Mouse (Mus musculus) cerebellum, adult 11 months (tissue): ENCODE data around the gene Pklr.
"Not testable (repeated sequence)": the region's sequence is repeated elsewhere in the genome, so short reads cannot be mapped to it uniquely, and the experiment has no call there.

Experiments used
- DNase-seq: peaks from one replicate; pipeline ENCODE4 v3.0.0; 2022

The Pklr gene

GRCm38 (mm10) chr3:89125981-89126380 is 10.0 kb upstream of the Pklr start:
- no peak for DNase-seq

- DNase-seq, result no peak
Observed at GRCm38 (mm10) chr3:89129908-89130307, 6.0 kb upstream of the Pklr start.

GRCm38 (mm10) chr3:89131816-89132215 is 4.1 kb upstream of the Pklr start:
- no peak for DNase-seq

GRCm38 (mm10) chr3:89132285-89133062 is 3.5 kb upstream of the Pklr start:
- DNase-seq, result peak; percentile 43

- no peak for DNase-seq
Observed at GRCm38 (mm10) chr3:89133063-89133450, 2.9 kb upstream of the Pklr start.

GRCm38 (mm10) chr3:89133752-89134151 is 2.2 kb upstream of the Pklr start:
- no peak for DNase-seq

GRCm38 (mm10) chr3:89136365-89136764 is 423 bp downstream of the Pklr start:
- DNase-seq, result no peak

- no peak for DNase-seq
Observed at GRCm38 (mm10) chr3:89144821-89145220, 8.9 kb downstream of the Pklr start.

- no peak for DNase-seq
Observed at GRCm38 (mm10) chr3:89145566-89145965, 9.6 kb downstream of the Pklr start.

- no peak for DNase-seq
Observed at GRCm38 (mm10) chr3:89147101-89147978, 11.4 kb downstream of the Pklr start.

- DNase-seq, result no peak
Observed at GRCm38 (mm10) chr3:89147979-89148311, 12.0 kb downstream of the Pklr start.

GRCm38 (mm10) chr3:89148567-89148966 is 12.6 kb downstream of the Pklr start:
- DNase-seq, result no peak

GRCm38 (mm10) chr3:89152084-89152835 is 16.3 kb downstream of the Pklr start:
- no peak for DNase-seq

GRCm38 (mm10) chr3:89156951-89157350 is 21.0 kb downstream of the Pklr start:
- no peak for DNase-seq

GRCm38 (mm10) chr3:89158651-89159050 is 22.7 kb downstream of the Pklr start:
- no peak for DNase-seq

- DNase-seq, result no peak
Observed at GRCm38 (mm10) chr3:89159211-89159610, 23.3 kb downstream of the Pklr start.

- peak; percentile 49 for DNase-seq
Observed at GRCm38 (mm10) chr3:89159616-89160344, 23.8 kb downstream of the Pklr start, which contains the start of gene Hcn3. TSS of gene Hcn3 (minus strand) at chr3:89160196.

GRCm38 (mm10) chr3:89161207-89161606 is 25.3 kb downstream of the Pklr start:
- not testable (repeated sequence) for DNase-seq

- DNase-seq, result no peak
Observed at GRCm38 (mm10) chr3:89161786-89162185, 25.8 kb downstream of the Pklr start.

- DNase-seq, result no peak
Observed at GRCm38 (mm10) chr3:89163123-89163522, 27.2 kb downstream of the Pklr start.

- no peak for DNase-seq
Observed at GRCm38 (mm10) chr3:89163643-89164245, 27.8 kb downstream of the Pklr start.
